Mouse (Mus musculus): ENCODE data around the gene Abcb7. TPM values are rescaled to one million over a fixed set of nuclear protein-coding genes. Genes with fewer than 3 reads are reported as not detected.

The Abcb7 gene
- polyA plus RNA-seq (2014; fragmentation: Illumina TruSeq; extraction: RNeasy Lipid Tissue Mini Kit (QIAGEN cat#74804); ENCODE audit: low read depth, low replicate concordance): 6.1 TPM

GRCm38 (mm10) chrX:104413183-104413983, at the start of gene Abcb7:
Abcb7 (minus strand) TSS chrX:104413856.

Other genes with a start within 250 kb of the Abcb7 start
- gene Nexmif, start 212.7 kb downstream of the Abcb7 start, polyA plus RNA-seq (2014; fragmentation: Illumina TruSeq; extraction: RNeasy Lipid Tissue Mini Kit (QIAGEN cat#74804); ENCODE audit: low read depth, low replicate concordance): 3.9 TPM
- 1.3 TPM for gene Uprt, start 69.0 kb upstream of the Abcb7 start, polyA plus RNA-seq (2014; fragmentation: Illumina TruSeq; extraction: RNeasy Lipid Tissue Mini Kit (QIAGEN cat#74804); ENCODE audit: low read depth, low replicate concordance)

All from testis, adult 10 weeks (tissue).